Mouse (Mus musculus): ENCODE results near the gene Adam15.

GRCm38 (mm10) chr3:89387632-89388031 lies 37.8 kb upstream of the Adam15 start:
- TF ChIP-seq POLR2AphosphoS2 (IDR thresholded peaks at IDR 0.05; ENCODE audit: insufficient read length, low read depth) (no peak), POLR2A (IDR thresholded peaks at IDR 0.05; ENCODE audit: insufficient read length, low read depth) (no peak), E2F4 (IDR thresholded peaks at IDR 0.05; ENCODE audit: insufficient read depth) (no peak), USF1 (IDR thresholded peaks at IDR 0.05; ENCODE audit: low read depth) (no peak), MYOG (IDR thresholded peaks at IDR 0.05; ENCODE audit: control insufficient read depth in 1 of 3, insufficient read depth in 1 of 3, insufficient read length in 2 of 3, low read depth in 2 of 3) (no peak), SRF (IDR thresholded peaks at IDR 0.05; ENCODE audit: control insufficient read depth, insufficient read length, low read depth) (no peak), TCF3 (IDR thresholded peaks at IDR 0.05; ENCODE audit: insufficient read length, low read depth) (no peak)
